Comparison of ENCODE assay signal across 12 mouse cellular contexts in genomic region chr15:77708936-77709335, GRCm38 (mm10). TPM values are rescaled to one million over a fixed set of nuclear protein-coding genes. Genes with fewer than 3 reads are reported as not detected.
"Had no signal": no experiment of that assay in that cellular context is flagged by ENCODE, and none has a peak within 500 bp of the region (broad histone marks: within the 10 kb centered on the region; RNA-seq: fewer than 3 reads in every experiment).

No protein-coding gene starts in this region.

RNA-seq across cellular contexts. Expression of gene Apol7e, which starts 10.3 kb away (rescaled TPM):
- total RNA-seq: midbrain, postnatal 0 days had no signal
- polyA plus RNA-seq: liver, embryonic 13.5 days; midbrain, embryonic 11.5 days; midbrain, embryonic 13.5 days; midbrain, embryonic 15.5 days; midbrain, postnatal 0 days; neural tube, embryonic 12.5 days; neural tube, embryonic 14.5 days had no signal

RNA-seq across cellular contexts. Expression of gene Apol9b, which starts 19.9 kb away (rescaled TPM):
- total RNA-seq: megakaryocyte progenitor cell, adult 5-6 weeks; monocyte, adult 5-6 weeks had no signal
- polyA plus RNA-seq: liver, embryonic 13.5 days; midbrain, embryonic 11.5 days; midbrain, embryonic 13.5 days; midbrain, embryonic 15.5 days; midbrain, postnatal 0 days; neural tube, embryonic 12.5 days had no signal

RNA-seq across cellular contexts. Expression of gene Apol8, which starts 47.9 kb away (rescaled TPM):
- total RNA-seq: midbrain, postnatal 0 days had no signal
- polyA plus RNA-seq: lung, adult 2 months; macrophage; thymus, postnatal 0 days had no signal
